Comparison of ENCODE assay signal across 8 mouse cellular contexts in the genomic region with DNA sequence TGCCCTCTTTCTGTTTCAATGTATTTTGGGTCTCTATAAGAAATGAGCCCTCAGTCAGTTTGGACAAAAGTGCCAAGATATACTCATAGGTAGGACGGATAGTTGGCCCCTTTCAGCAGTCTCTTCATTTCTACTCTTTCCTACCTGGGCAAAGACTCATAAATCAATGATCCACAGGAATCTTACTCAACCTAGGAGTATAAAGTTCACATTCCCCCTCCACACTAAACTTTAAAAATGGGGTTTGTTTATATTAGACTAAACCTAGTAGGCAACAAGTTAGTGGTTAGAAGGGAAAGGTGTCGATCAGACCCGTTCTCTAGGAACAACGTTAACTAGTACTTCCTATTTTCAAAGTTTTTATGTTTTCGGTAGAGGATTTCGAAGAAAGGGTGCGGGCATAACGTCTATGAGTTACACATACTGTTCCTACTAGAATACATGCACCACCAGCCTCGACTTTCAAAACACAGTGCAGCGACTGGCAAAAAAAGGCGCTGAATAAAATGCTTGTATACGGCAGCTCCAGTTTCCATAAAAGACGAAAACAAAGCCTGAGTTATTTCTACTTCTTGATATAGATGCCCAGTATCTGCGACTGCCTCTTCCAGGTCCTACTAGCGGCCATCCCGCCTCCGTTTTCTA. TPM values are rescaled to one million over a fixed set of nuclear protein-coding genes. Genes with fewer than 3 reads are reported as not detected.
A peak's percentile ranks its signal among the peaks of the same experiment; 100 is the strongest.
DNase-seq lines count a peak whose midpoint lies in the region; ATAC-seq lines count a peak whose summit lies in the region.

No protein-coding gene starts in this region.

- ATAC-seq in midbrain, embryonic 12.5 days (ENCODE audit: low FRiP score, low read depth): no peak

- no peaks in the 10 kb centered on the region for H3K9me3 ChIP-seq in hindbrain, embryonic 10.5 days
- no peaks in the 10 kb centered on the region for H3K9me3 ChIP-seq in midbrain, embryonic 12.5 days

- H3K4me1 ChIP-seq in hindbrain, embryonic 10.5 days (replicated peaks): peaks cover 36% of the 10 kb centered on the region
- peaks cover 32% of the 10 kb centered on the region for H3K4me1 ChIP-seq in midbrain, embryonic 12.5 days

- WGBS in hindbrain, embryonic 10.5 days: 2% methylated on average over 17 of the region's 17 CpGs
- WGBS in midbrain, embryonic 12.5 days: under 1% methylated on average over 17 of the region's 17 CpGs

- H3K4me2 ChIP-seq in midbrain, embryonic 12.5 days (replicated peaks): peak overlapping the region; percentile 80

- no peaks in the 10 kb centered on the region for H3K27me3 ChIP-seq in hindbrain, embryonic 10.5 days (ENCODE audit: insufficient read depth, poor library complexity, severe bottlenecking)
- H3K27me3 ChIP-seq in midbrain, embryonic 12.5 days: no peaks in the 10 kb centered on the region

- peak overlapping the region; percentile 90 for H3K9ac ChIP-seq in midbrain, embryonic 12.5 days (replicated peaks)

- H3K27ac ChIP-seq in hindbrain, embryonic 10.5 days: peak overlapping the region; percentile 95
- peak overlapping the region; percentile 95 for H3K27ac ChIP-seq in midbrain, embryonic 12.5 days (replicated peaks)

- DNase-seq in kidney, adult 9 months: peak; percentile 45
- DNase-seq in kidney, adult 11 months: no peak
- DNase-seq in MEL-GATA-1-ER (ENCODE audit: extremely low read depth, low read depth): peak; percentile 21
- no peak for DNase-seq in hindbrain, embryonic 10.5 days (ENCODE audit: low spot score)
- DNase-seq in frontal cortex, postnatal 36 days (ENCODE audit: low spot score in 2 of 2): no peak
- no peak for DNase-seq in embryo, embryonic 11 days
- DNase-seq in spleen, postnatal 36 days (ENCODE audit: low spot score in 2 of 2): no peak

- H3K36me3 ChIP-seq in hindbrain, embryonic 10.5 days: peaks cover 27% of the 10 kb centered on the region
- H3K36me3 ChIP-seq in midbrain, embryonic 12.5 days: peaks cover 14% of the 10 kb centered on the region

- peak overlapping the region; percentile 85 for H3K4me3 ChIP-seq in hindbrain, embryonic 10.5 days
- peak overlapping the region; percentile 85 for H3K4me3 ChIP-seq in midbrain, embryonic 12.5 days

RNA-seq across cellular contexts. Expression of gene Pdia4, which starts 0.8 kb away (rescaled TPM):
- polyA plus RNA-seq in hindbrain, embryonic 10.5 days (2016; fragmentation: Nextera tagmentation; extraction: Ambion mirVana): 242 and 299 TPM in 2 replicates
- 204 and 215 TPM in 2 replicates for polyA plus RNA-seq in midbrain, embryonic 12.5 days (2016; fragmentation: Nextera tagmentation; extraction: Ambion mirVana)

RNA-seq across cellular contexts. Expression of gene Zfp786, which starts 18.3 kb away (rescaled TPM):
- polyA plus RNA-seq in hindbrain, embryonic 10.5 days (2016; fragmentation: Nextera tagmentation; extraction: Ambion mirVana): 7.0 TPM in 2 replicates
- polyA plus RNA-seq in midbrain, embryonic 12.5 days (2016; fragmentation: Nextera tagmentation; extraction: Ambion mirVana): 13.1 and 14.1 TPM in 2 replicates

RNA-seq across cellular contexts. Expression of gene Zfp398, which starts 23.1 kb away (rescaled TPM):
- polyA plus RNA-seq in hindbrain, embryonic 10.5 days (2016; fragmentation: Nextera tagmentation; extraction: Ambion mirVana): 8.1 and 9.7 TPM in 2 replicates
- polyA plus RNA-seq in midbrain, embryonic 12.5 days (2016; fragmentation: Nextera tagmentation; extraction: Ambion mirVana): 13.7 and 14.1 TPM in 2 replicates

Comparison
In these comparisons a context has a peak if more than half of its experiments do, and no peak if none do; other contexts are left out.
1. DNase-seq: peak in kidney, adult 9 months (single experiment) and MEL-GATA-1-ER (single experiment); none in kidney, adult 11 months (single experiment), hindbrain, embryonic 10.5 days (single experiment), frontal cortex, postnatal 36 days (0 of 2), embryo, embryonic 11 days (single experiment) and spleen, postnatal 36 days (0 of 2).